Mouse (Mus musculus) E14TG2a.4 (cell line): ENCODE measurements at regions not wholly inside any gene's neighbourhood (a gene's known extent, or its start where the extent isn't known, plus 50 kb on each side); places are given as distances from the start of the nearest gene placed in this dataset.

Experiments used
- H3K27me3 ChIP-seq: 2 replicates; pipeline ENCODE4 v1.6.1; 2014; ENCODE audit warnings: low read length, control low read depth; ENCODE audit not compliant: insufficient read depth
- H3K36me3 ChIP-seq: 2 replicates; pipeline ENCODE4 v1.6.1; 2014; ENCODE audit warnings: low read length, control low read depth; ENCODE audit not compliant: insufficient read depth
- H3K4me1 ChIP-seq: replicated peaks from 2 replicates; pipeline ENCODE4 v1.6.1; 2014; ENCODE audit warnings: low read depth, low read length, control low read depth
- H3K4me3 ChIP-seq: replicated peaks from 2 replicates; pipeline ENCODE4 v1.5.1; 2014; ENCODE audit warnings: mild to moderate bottlenecking, low read length
- H3K9me3 ChIP-seq: 2 replicates; pipeline ENCODE4 v1.6.1; 2014; ENCODE audit warnings: low read length, control low read depth
- CTCF ChIP-seq: conservative IDR thresholded peaks from 2 replicates; pipeline ENCODE4 v1.5.1; 2014; ENCODE audit warnings: low read length
- NANOG ChIP-seq: IDR thresholded peaks from 2 replicates; pipeline ENCODE4 v1.6.1; 2014; ENCODE audit warnings: borderline replicate concordance, low read length, mixed read lengths
- POU5F1 ChIP-seq: IDR thresholded peaks from 2 replicates; pipeline ENCODE4 v1.6.1; 2014; ENCODE audit warnings: low read length, borderline replicate concordance

DNA sequence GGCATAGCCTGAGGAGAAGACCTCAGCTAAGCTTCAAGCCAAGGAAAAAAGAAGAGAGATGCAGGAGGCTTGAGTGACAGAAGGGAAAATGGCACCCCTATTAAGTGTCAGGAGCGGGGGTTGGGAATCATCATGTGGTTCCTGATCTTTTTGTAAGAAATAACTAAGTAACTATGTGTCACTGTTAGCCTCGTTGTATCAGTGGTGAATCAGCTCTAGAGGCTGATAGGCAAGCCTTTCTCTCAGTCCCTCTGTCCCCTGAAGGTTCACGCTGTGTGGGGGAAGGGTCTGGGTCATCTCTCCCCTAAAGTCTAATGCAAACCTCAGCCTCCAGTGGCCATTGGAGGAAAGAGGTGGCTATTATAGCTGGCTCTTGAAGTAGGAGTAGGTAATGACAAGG, 99.1 kb upstream of the Sox2 start:
- TF ChIP-seq NANOG: no peak
- no peak for TF ChIP-seq POU5F1
- no peak for TF ChIP-seq CTCF
- no peaks in the 10 kb centered on the region for H3K36me3 ChIP-seq
- H3K4me1 ChIP-seq: peaks cover 30% of the 10 kb centered on the region
- H3K9me3 ChIP-seq: peaks cover 22% of the 10 kb centered on the region
- no peak overlapping the region for H3K4me3 ChIP-seq
- no peaks in the 10 kb centered on the region for H3K27me3 ChIP-seq

DNA sequence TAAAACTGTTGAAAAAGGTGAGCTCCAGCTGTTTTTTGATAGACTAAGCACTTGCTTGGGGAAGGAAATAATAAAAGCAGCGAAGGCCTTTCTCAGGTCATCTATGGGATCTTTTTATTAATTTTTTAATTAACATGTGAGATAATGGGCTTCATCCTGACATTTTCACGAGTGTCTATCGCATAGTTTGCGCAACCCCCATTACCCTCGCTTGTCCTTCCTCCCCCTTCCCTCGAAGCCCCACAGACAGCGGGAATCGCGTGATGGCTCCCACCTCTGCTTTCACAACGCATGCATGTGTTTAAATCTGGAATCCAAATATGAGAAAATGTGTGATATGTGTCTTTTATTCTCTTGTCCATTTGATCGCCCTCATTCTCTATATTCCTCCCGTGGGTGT, 100.0 kb upstream of the Sox2 start:
- Histone ChIP-seq H3K36me3 (no peaks in the 10 kb centered on the region), H3K9me3 (peaks cover 22% of the 10 kb centered on the region), H3K4me3 (no peak overlapping the region), H3K27me3 (no peaks in the 10 kb centered on the region), H3K4me1 (peaks cover 25% of the 10 kb centered on the region)
- TF ChIP-seq NANOG (no peak), POU5F1 (no peak), CTCF (no peak)

DNA sequence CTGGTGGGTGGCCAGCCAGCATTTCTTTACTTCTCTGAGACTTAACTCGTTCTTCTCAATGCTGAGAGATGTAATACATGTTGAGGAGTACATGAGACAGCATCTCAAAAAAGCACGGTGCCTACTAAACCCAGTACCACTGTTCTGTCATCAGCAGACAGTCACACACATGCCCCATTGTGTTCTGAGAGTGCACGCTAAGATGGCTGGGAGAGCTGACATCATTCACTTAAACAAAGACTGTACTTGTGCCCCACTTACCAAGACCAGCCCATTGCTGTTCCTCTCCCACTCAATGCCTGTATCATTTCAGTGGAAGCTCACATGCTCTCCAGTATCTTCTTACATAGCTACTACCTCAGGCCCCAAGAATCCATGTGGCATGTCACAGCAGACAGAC, 117.8 kb upstream of the Sox2 start:
- H3K36me3 ChIP-seq: no peaks in the 10 kb centered on the region
- no peaks in the 10 kb centered on the region for H3K27me3 ChIP-seq
- H3K9me3 ChIP-seq: no peaks in the 10 kb centered on the region
- H3K4me3 ChIP-seq: no peak overlapping the region
- TF ChIP-seq POU5F1 (no peak), NANOG (no peak), CTCF (no peak)
- 0 out of 2 replicates have a peak, but pooled peaks cover 6% of the 10 kb centered on the region for H3K4me1 ChIP-seq

DNA sequence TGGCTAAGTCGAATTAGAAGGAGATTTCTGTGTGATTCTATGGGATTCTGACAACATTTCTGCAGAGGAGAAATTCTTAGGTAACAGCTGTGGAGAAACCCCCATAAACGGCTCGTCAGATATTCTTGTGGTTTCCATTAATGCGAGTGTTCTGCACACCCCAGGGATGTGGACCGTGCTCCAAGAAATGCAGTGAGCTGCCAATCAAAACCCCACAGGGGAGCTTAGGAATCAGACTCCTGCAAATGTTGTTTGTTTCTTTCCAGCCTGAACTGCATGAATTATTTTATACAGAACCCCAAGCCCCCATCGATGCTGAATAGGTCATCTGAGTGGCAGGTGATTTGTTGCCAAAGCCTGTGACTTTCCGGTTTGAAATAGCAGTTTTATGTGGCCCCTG, 118.4 kb upstream of the Sox2 start:
- H3K27me3 ChIP-seq: no peaks in the 10 kb centered on the region
- 0 out of 2 replicates have a peak, but pooled peaks cover 6% of the 10 kb centered on the region for H3K4me1 ChIP-seq
- TF ChIP-seq CTCF (no peak), POU5F1 (no peak), NANOG (no peak)
- no peaks in the 10 kb centered on the region for H3K9me3 ChIP-seq
- no peak overlapping the region for H3K4me3 ChIP-seq
- H3K36me3 ChIP-seq: no peaks in the 10 kb centered on the region

DNA sequence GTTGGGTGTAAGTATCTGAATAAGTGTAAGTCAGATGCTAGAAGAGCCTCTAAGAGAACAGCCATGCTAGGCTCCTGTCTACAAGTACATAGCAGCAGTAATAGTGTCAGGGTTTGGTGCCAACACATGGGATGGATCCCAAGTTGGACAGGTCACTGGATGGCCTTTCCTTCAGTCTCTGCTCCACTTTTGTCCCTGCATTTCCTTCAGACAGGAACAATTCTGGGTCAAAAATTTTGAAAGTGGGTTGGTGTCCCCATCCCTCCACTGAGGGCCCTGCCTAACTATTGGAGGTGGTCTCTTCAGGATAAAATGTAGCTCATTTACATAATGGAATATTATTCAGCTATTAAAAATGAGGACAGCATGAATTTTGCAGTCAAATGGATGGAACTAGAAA, 122.7 kb upstream of the Sox2 start:
- Histone ChIP-seq H3K36me3 (no peaks in the 10 kb centered on the region), H3K4me3 (no peak overlapping the region), H3K4me1 (0 out of 2 replicates have a peak, but pooled peaks cover 6% of the 10 kb centered on the region), H3K9me3 (peaks cover 8% of the 10 kb centered on the region; the same call in 1 of the 2 replicates), H3K27me3 (no peaks in the 10 kb centered on the region)
- TF ChIP-seq POU5F1 (no peak), NANOG (no peak), CTCF (no peak)

- TF ChIP-seq CTCF (no peak), POU5F1 (no peak), NANOG (no peak)
- H3K4me1 ChIP-seq: no peaks in the 10 kb centered on the region
- H3K4me3 ChIP-seq: no peak overlapping the region
- no peaks in the 10 kb centered on the region for H3K27me3 ChIP-seq
- H3K36me3 ChIP-seq: no peaks in the 10 kb centered on the region
- peaks cover 8% of the 10 kb centered on the region; the same call in 1 of the 2 replicates for H3K9me3 ChIP-seq
Observed at GRCm38 (mm10) chr3:34525730-34526129, 124.5 kb upstream of the Sox2 start.

DNA sequence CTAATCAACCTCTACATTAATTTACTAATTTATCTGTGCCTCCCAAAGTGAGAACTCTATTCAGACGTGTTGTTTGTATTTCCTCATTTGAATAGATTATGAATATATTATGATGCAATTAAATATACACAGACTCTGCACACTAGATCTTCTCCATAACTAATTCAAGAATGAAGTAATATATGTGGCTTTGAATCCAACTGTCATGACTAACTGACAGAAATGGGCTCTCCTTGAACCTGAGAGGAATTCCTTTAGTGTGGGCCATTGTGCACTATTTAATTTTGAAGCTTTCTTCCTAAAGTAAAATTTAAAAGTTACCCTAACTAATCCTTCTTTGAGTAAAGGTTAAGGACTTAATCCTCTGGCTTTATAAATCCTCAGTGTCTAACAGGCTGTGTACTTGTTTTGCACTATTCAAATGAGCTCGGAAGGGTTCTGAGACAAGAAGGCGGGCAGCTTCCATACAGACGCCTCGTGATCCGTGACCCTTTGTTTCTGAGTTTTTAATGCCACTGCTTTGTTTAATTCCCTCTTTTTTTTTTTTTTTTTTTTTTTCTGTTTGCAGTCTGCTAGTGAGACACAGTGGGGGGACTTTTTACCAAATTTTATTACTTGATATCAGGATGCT, 128.0 kb upstream of the Sox2 start:
- TF ChIP-seq NANOG (no peak), POU5F1 (no peak), CTCF (no peak)
- Histone ChIP-seq H3K27me3 (no peaks in the 10 kb centered on the region), H3K4me3 (no peak overlapping the region), H3K36me3 (no peaks in the 10 kb centered on the region), H3K9me3 (peaks cover 8% of the 10 kb centered on the region; the same call in 1 of the 2 replicates), H3K4me1 (no peaks in the 10 kb centered on the region)

DNA sequence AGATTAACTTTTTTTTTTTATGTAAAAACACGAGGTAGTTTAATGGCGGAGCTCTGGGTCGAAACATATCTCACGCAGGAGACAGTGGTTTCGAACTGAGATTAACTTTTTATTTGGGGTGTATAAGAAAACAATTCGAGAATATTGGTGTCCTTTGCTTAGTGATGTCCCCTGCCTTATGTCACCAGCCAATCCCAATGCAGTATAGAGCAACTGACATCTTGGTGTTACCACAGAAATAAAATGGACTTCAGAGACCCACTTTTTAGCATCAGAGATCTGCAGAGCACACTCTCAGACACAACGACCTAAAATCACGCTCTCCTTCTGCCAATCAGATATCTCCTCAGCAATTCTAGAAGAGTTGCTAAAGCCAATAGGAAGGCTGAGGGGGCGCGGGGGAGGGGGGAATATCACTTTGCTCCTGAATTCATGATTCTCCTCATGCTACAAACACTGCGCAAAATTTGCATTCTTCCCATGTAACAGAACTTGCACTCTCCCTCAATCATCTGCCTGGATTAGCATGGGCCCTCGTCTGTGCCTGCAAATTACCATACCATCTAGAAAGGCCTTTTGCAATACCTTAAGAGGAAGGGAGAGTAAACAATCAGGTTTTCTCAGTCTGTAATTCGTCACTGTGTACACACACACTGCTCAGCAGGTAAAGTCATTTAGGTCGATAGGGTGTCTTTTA, 128.7 kb upstream of the Sox2 start:
- Histone ChIP-seq H3K4me3 (no peak overlapping the region), H3K36me3 (no peaks in the 10 kb centered on the region), H3K4me1 (no peaks in the 10 kb centered on the region), H3K9me3 (peaks cover 8% of the 10 kb centered on the region; the same call in 1 of the 2 replicates), H3K27me3 (no peaks in the 10 kb centered on the region)
- TF ChIP-seq CTCF (no peak), NANOG (no peak)
